Mouse (Mus musculus) induced T-regulatory cell, adult 2 months (primary cell): Measurements from ENCODE around the gene Eprs.

Experiments
- DNase-seq: peaks from one replicate; pipeline ENCODE4 v3.0.0-alpha.2; 2012; ENCODE audit warnings: low read depth

Eprs gene

GRCm38 (mm10) chr1:185451495-185451894, 88.7 kb downstream of the Eprs start:
- no peak for DNase-seq

- no peak for DNase-seq
Observed at GRCm38 (mm10) chr1:185452461-185452860, 89.6 kb downstream of the Eprs start.

- no peak for DNase-seq
Observed at GRCm38 (mm10) chr1:185454144-185454543, 91.3 kb downstream of the Eprs start.

GRCm38 (mm10) chr1:185454575-185454954, 91.7 kb downstream of the Eprs start, which contains the start of gene Slc30a10:
Slc30a10 (plus strand) TSS chr1:185454848.
- DNase-seq = no peak

GRCm38 (mm10) chr1:185454955-185455701, 92.3 kb downstream of the Eprs start:
- DNase-seq = no peak

- DNase-seq = no peak
Observed at GRCm38 (mm10) chr1:185456327-185456726, 93.5 kb downstream of the Eprs start.

- DNase-seq = no peak
Observed at GRCm38 (mm10) chr1:185460096-185460495, 97.3 kb downstream of the Eprs start.

- DNase-seq = no peak
Observed at GRCm38 (mm10) chr1:185462889-185463288, 100.0 kb downstream of the Eprs start.

- no peak for DNase-seq
Observed at GRCm38 (mm10) chr1:185469551-185470021, 106.7 kb downstream of the Eprs start.

GRCm38 (mm10) chr1:185472025-185472720, 109.3 kb downstream of the Eprs start:
- DNase-seq = no peak

GRCm38 (mm10) chr1:185472730-185473129, 109.9 kb downstream of the Eprs start:
- DNase-seq = no peak

- DNase-seq = no peak
Observed at GRCm38 (mm10) chr1:185473437-185473836, 110.6 kb downstream of the Eprs start.
